Mouse (Mus musculus): ENCODE measurements at regions not wholly inside any gene's neighbourhood (a gene's known extent, or its start where the extent isn't known, plus 50 kb on each side); places are given as distances from the start of the nearest gene placed in this dataset.
"Not testable (repeated sequence)": the region's sequence is repeated elsewhere in the genome, so short reads cannot be mapped to it uniquely, and the experiment has no call there.

DNA sequence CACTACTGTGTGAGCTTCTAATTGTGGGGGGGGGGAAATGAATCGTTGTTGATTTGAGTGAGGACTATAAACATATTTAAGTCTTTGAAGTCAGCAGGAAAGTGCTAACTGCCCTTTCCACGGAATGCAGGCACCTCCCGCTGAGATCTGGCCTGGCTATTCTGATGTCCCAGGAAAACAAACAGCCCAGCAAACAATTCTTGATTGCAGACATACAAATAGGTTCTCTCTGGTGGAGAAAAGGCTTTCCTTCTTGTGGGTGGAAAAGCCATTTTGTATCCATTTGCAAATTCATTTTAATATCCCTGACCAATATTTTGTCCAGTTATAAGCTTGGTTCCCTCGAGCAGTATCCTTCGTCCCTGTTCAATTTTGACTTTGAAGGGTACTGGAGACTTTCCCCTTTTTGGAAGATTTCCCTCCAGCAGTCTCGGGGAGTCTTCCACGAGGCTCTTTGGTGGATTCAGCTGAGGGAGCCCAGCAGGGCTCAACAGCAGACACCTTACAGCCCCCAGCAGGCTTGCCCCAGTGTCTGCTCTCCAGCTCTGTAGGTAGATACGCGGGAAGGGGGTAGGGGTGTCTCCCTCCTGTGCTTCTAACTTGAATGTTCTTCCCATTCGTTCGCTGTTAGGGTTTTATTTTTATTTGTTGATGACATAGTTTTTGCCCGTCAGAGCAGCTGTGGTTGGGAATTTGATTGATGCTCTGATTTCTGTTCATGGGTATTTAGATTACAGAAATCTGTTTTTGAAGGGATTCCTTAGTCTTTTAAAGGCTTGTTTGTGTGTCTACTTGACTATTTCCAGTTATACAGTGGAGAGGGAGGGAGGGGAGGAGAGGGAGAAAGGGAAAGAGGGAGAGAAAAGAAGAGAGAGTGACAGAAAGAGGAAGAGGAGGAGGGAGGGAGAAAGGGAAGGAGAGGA lies 64.9 kb upstream of the Cpm start:
- no peak for ATAC-seq
- H3K27me3 ChIP-seq (replicated peaks; ENCODE audit: control insufficient read depth, insufficient read depth, low read length), result no peaks in the 10 kb centered on the region
- no peak overlapping the region for H3K9ac ChIP-seq (ENCODE audit: low read depth, low read length)
- no peak overlapping the region for H3K4me2 ChIP-seq (replicated peaks; ENCODE audit: low read depth)
- no peak overlapping the region for H3K27ac ChIP-seq (ENCODE audit: low read depth, low read length)
- no peak for TF ChIP-seq CTCF (IDR thresholded peaks at IDR 0.05; ENCODE audit: low read depth)
- no peaks in the 10 kb centered on the region for H3K9me3 ChIP-seq (ENCODE audit: control insufficient read depth)
- 57% methylated on average over 12 of the region's 12 CpGs for WGBS
- no peaks in the 10 kb centered on the region for H3K36me3 ChIP-seq (ENCODE audit: control insufficient read depth, insufficient read depth)
- H3K4me3 ChIP-seq (ENCODE audit: low read depth, low read length), result no peak overlapping the region
- H3K4me1 ChIP-seq (replicated peaks; ENCODE audit: control insufficient read depth, insufficient read depth, low read length), result 0 out of 2 replicates have a peak, but pooled peaks cover 9% of the 10 kb centered on the region

GRCm38 (mm10) chr10:117563429-117564117 lies 65.7 kb upstream of the Cpm start:
- no peak for ATAC-seq
- no peak overlapping the region for H3K27ac ChIP-seq (ENCODE audit: low read depth, low read length)
- 0 out of 2 replicates have a peak, but pooled peaks cover 9% of the 10 kb centered on the region for H3K4me1 ChIP-seq (replicated peaks; ENCODE audit: control insufficient read depth, insufficient read depth, low read length)
- H3K36me3 ChIP-seq (ENCODE audit: control insufficient read depth, insufficient read depth), result no peaks in the 10 kb centered on the region
- WGBS, result 58% methylated on average over 8 of the region's 8 CpGs
- no peaks in the 10 kb centered on the region for H3K9me3 ChIP-seq (ENCODE audit: control insufficient read depth)
- TF ChIP-seq CTCF (IDR thresholded peaks at IDR 0.05; ENCODE audit: low read depth), result no peak
- H3K9ac ChIP-seq (ENCODE audit: low read depth, low read length), result no peak overlapping the region
- H3K4me3 ChIP-seq (ENCODE audit: low read depth, low read length), result no peak overlapping the region
- no peak overlapping the region for H3K4me2 ChIP-seq (replicated peaks; ENCODE audit: low read depth)
- H3K27me3 ChIP-seq (replicated peaks; ENCODE audit: control insufficient read depth, insufficient read depth, low read length), result no peaks in the 10 kb centered on the region

DNA sequence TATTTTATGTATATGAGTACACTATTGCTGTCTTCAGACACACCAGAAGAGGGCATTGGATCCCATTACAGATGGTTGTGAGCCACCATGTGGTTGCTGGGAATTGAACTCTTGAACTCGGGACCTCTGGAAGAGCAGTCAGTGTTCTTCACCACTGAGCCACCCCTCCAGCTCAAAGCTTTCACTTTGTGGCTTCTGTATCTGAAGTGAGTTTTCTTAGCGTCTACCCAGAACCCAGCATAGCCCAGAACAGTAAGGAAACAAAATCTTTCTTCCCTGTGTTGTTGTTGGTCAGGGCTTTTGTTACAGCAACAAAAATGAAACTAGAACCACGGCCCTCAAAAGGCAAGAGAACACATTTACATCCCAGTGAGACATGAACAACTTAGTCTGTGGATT lies 66.5 kb upstream of the Cpm start:
- ATAC-seq; H3K4me2 ChIP-seq (replicated peaks; ENCODE audit: low read depth); H3K27ac ChIP-seq (ENCODE audit: low read depth, low read length); H3K36me3 ChIP-seq (ENCODE audit: control insufficient read depth, insufficient read depth); H3K27me3 ChIP-seq (replicated peaks; ENCODE audit: control insufficient read depth, insufficient read depth, low read length); H3K9me3 ChIP-seq (ENCODE audit: control insufficient read depth); H3K4me3 ChIP-seq (ENCODE audit: low read depth, low read length); H3K4me1 ChIP-seq (replicated peaks; ENCODE audit: control insufficient read depth, insufficient read depth, low read length); H3K9ac ChIP-seq (ENCODE audit: low read depth, low read length): not testable (repeated sequence)
- 60% methylated on average over 3 of the region's 3 CpGs for WGBS

- 0 out of 2 replicates have a peak, but pooled peaks cover 9% of the 10 kb centered on the region for H3K4me1 ChIP-seq (replicated peaks; ENCODE audit: control insufficient read depth, insufficient read depth, low read length)
- no peaks in the 10 kb centered on the region for H3K9me3 ChIP-seq (ENCODE audit: control insufficient read depth)
- H3K9ac ChIP-seq (ENCODE audit: low read depth, low read length), result no peak overlapping the region
- no peak overlapping the region for H3K4me3 ChIP-seq (ENCODE audit: low read depth, low read length)
- no peak overlapping the region for H3K4me2 ChIP-seq (replicated peaks; ENCODE audit: low read depth)
- no peaks in the 10 kb centered on the region for H3K27me3 ChIP-seq (replicated peaks; ENCODE audit: control insufficient read depth, insufficient read depth, low read length)
- H3K27ac ChIP-seq (ENCODE audit: low read depth, low read length), result no peak overlapping the region
- no peak for ATAC-seq
- no peak for TF ChIP-seq CTCF (IDR thresholded peaks at IDR 0.05; ENCODE audit: low read depth)
- H3K36me3 ChIP-seq (ENCODE audit: control insufficient read depth, insufficient read depth), result no peaks in the 10 kb centered on the region
- WGBS, result 62% methylated on average over 13 of the region's 13 CpGs
These were observed 67.1 kb upstream of the Cpm start for GRCm38 (mm10) chr10:117561909-117562849.

DNA sequence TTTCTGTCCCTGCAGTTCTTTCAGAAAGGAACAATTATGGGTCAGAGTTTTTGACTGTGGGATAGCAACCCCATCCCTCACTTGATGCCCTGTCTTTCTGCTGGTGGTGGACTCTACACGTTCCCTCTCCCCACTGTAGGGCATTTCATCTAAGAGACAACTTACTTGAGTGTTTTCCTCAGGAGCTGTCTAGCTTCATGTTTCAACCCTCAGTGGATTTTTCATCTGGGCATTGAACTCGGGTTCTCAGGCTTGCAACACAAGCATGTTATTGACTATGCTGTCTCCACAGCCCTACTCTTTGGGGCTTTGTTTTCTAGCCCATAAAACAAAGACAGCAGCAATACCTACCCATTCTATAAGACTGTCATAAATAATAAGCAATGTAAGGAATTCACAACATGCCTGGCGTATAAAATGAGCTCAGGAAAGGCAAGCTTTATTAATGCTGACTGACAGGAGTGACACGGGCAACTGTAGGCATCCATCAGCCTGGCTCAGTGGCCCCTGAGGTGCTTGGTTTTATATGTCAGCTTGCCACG lies 68.0 kb upstream of the Cpm start:
- no peak for ATAC-seq
- Histone ChIP-seq H3K9me3 (ENCODE audit: control insufficient read depth) (no peaks in the 10 kb centered on the region), H3K4me2 (replicated peaks; ENCODE audit: low read depth) (no peak overlapping the region), H3K27me3 (replicated peaks; ENCODE audit: control insufficient read depth, insufficient read depth, low read length) (no peaks in the 10 kb centered on the region), H3K9ac (ENCODE audit: low read depth, low read length) (no peak overlapping the region), H3K27ac (ENCODE audit: low read depth, low read length) (no peak overlapping the region), H3K4me3 (ENCODE audit: low read depth, low read length) (no peak overlapping the region), H3K36me3 (ENCODE audit: control insufficient read depth, insufficient read depth) (no peaks in the 10 kb centered on the region), H3K4me1 (replicated peaks; ENCODE audit: control insufficient read depth, insufficient read depth, low read length) (0 out of 2 replicates have a peak, but pooled peaks cover 9% of the 10 kb centered on the region)
- WGBS, result 80% methylated on average over 5 of the region's 5 CpGs
- TF ChIP-seq CTCF (IDR thresholded peaks at IDR 0.05; ENCODE audit: low read depth), result no peak

All from intestine, postnatal 0 days (tissue).